Mouse (Mus musculus): ENCODE data around the gene Pgm5. TPM values are rescaled to one million over a fixed set of nuclear protein-coding genes. Genes with fewer than 3 reads are reported as not detected.
A peak's percentile ranks its signal among the peaks of the same experiment; 100 is the strongest.

Pgm5 gene
- total RNA-seq, 4 experiments from 2014 or later, result 101 to 108 (median 103) TPM

DNA sequence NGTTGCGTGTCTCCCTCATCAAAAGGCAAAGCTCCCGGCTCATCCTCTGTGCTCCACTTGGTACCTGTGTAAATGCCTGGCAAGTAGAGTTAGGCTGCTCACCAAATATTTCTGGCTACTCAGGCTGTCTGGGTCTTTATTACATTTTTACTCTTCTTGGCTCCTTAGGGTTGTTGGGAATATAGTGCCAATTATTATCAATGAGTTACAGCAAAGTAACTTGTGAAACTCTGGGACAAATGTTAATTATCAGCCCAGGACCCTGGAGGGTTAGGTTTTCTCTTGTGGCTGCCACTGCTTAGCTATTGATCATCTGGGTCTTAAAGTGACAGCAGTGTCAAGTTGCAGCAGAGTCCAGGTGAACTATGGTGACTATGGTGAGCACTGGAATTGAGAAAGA, 199.3 kb downstream of the Pgm5 start:
- no peak for DNase-seq (ENCODE audit: low spot score)

DNA sequence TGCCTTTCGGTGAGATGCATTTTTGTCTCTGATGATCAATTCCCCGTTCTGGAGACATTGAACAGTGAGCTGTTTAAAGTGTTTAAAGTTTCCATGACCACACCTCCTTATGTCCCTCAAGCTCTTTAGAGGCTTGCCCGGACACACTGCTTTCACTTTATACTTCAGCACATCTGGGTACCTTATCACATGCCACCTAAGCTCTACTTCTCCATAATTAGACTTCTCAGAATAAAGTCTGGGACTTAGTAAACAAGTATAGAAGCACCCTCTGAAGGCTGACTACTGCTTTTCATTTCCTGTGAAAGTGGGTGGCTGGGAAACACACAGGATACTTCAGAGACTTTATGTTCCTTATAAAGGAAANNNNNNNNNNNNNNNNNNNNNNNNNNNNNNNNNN, 204.7 kb downstream of the Pgm5 start:
- no peak for DNase-seq (ENCODE audit: low spot score)

DNA sequence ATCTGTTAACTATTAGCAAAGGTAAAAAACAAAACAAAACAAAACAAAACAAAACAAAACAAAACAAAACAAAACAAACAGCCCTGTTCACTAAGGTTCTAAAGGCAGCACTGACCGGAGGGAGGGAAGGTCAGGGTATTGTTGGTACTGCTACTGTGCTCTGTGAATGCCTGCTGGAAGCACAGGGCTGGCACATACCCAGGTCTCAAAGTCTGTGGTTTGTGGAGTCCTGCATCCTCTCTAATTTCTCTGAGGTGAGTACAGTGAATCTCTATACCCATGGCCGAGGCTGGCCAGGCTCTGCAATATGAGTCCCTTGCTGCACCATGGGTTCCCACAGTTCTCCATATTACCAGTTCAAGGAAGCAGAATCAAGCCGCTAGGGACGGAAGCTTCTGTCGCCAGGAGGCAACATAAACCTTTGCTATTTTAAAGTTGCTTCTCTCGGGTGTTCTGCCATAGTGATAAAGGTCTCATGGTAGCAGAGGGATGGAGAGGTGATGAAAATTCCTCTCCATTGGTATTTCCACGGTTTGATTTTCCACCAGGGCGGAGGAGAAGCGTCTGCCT, 208.3 kb downstream of the Pgm5 start:
- DNase-seq (ENCODE audit: low spot score), result no peak

DNA sequence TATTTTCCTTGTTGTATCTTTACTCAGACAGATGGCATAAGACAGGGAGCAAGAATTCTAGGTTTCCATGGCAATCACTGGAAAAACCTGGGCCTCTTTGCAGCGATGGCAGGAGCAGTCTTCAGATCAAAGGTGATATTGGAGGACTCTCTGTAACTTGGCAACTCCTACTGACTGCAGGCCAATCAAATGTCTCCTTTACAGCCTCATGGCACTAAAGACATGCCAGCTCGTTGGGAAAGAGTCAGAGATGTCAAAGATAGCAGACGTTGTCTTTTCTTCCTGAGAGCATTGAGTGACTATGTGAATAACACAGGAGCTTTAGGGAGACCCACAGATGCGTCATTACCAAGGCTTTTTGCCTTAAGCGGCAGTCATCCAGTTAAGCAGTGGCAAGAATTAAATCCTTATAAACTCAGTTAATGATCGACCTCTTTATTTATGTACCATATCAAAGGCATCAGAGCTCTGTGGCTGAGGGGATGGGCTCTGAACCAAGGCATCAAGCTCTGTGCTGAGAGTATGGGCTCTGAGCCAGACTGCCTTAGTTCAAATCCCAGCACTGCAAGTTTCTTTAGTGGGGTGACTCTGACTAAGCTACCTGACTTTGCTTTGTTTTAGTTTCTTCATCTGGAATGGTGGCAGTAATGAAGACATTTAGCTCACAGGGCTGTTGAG, 209.2 kb downstream of the Pgm5 start:
- DNase-seq (ENCODE audit: low spot score), result no peak

- DNase-seq (ENCODE audit: low spot score), result no peak
These were observed 210.1 kb downstream of the Pgm5 start for GRCm38 (mm10) chr19:24651595-24651994.

- DNase-seq (ENCODE audit: low spot score), result no peak
These were observed 211.2 kb downstream of the Pgm5 start for GRCm38 (mm10) chr19:24650428-24650827.

- DNase-seq (ENCODE audit: low spot score), result no peak
These were observed 213.6 kb downstream of the Pgm5 start for GRCm38 (mm10) chr19:24648016-24648415.

- DNase-seq (ENCODE audit: low spot score), result no peak
These were observed 215.4 kb downstream of the Pgm5 start for GRCm38 (mm10) chr19:24646162-24646829.

- DNase-seq (ENCODE audit: low spot score), result peak; percentile 23
These were observed 216.7 kb downstream of the Pgm5 start for GRCm38 (mm10) chr19:24644971-24645370.

GRCm38 (mm10) chr19:24640982-24641381, 220.7 kb downstream of the Pgm5 start:
- no peak for DNase-seq (ENCODE audit: low spot score)

- DNase-seq (ENCODE audit: low spot score), result no peak
These were observed 223.7 kb downstream of the Pgm5 start for GRCm38 (mm10) chr19:24637988-24638387.

GRCm38 (mm10) chr19:24636616-24637015, 225.0 kb downstream of the Pgm5 start:
- no peak for DNase-seq (ENCODE audit: low spot score)

DNA sequence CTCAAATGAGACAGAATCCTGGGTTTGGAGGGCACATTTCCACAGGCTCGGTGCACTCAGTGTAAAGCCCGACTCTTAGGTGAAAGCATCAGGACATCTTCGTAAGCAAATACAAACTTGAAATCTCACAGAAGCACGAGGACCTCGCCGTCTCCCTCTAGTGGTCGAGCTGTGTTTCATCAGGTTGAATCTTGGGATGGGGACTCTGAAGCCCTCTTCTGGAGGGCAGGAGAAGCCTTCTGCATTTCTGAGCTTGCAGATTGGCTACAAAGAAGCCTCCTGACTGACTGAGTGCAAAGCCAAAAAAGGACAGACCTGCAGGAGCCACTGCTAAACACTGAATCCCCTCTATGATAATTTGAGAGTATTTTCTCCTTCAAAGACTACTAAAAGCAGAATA, 227.1 kb downstream of the Pgm5 start:
- peak; percentile 57 for DNase-seq (ENCODE audit: low spot score)

Other genes starting within 250 kb of the Pgm5 start
- gene Tmem252, start 187.8 kb downstream of the Pgm5 start, total RNA-seq (2022), result under 1 TPM in 3 of 4 experiments, not detected in 1; 0.09 to 0.11 (median 0.09) TPM
- 1,000 to 10,000 TPM in 1 of 4 experiments, 100 to 1,000 TPM in 3; 952 to 1,033 (median 963) TPM for gene Gm10053, start 13.8 kb upstream of the Pgm5 start, total RNA-seq (2022)
- gene Foxd4, start 39.3 kb upstream of the Pgm5 start, total RNA-seq (2022), result not detected
- 10 to 100 TPM; 10.2 to 14.4 (median 11.8) TPM for gene Cbwd1, start 99.8 kb upstream of the Pgm5 start, total RNA-seq (2022)
- 10 to 100 TPM; 17.9 to 22.7 (median 22.2) TPM for gene Dock8, start 137.7 kb upstream of the Pgm5 start, total RNA-seq (2022)